Mouse (Mus musculus) cerebellum, adult 2 months (tissue): Measurements from ENCODE around the gene Dlgap3.

Experiments
- CTCF ChIP-seq: fragments of 200-500 bp; IDR thresholded peaks from 2 replicates; pipeline ENCODE4 v1.5.1; 2011; ENCODE audit warnings: low read depth, mild to moderate bottlenecking, control low read depth, low read length, moderate library complexity, borderline replicate concordance; ENCODE audit not compliant: insufficient read depth
- POLR2A ChIP-seq: fragments of 200-500 bp; IDR thresholded peaks from 2 replicates; pipeline ENCODE4 v1.6.1; 2011; ENCODE audit warnings: low read length, control low read depth, borderline replicate concordance; ENCODE audit not compliant: insufficient read depth

- TF ChIP-seq CTCF (no peak), POLR2A (no peak)
Measured at GRCm38 (mm10) chr4:127169346-127170221, 580 bp downstream of the Dlgap3 start.
